Mouse (Mus musculus): ENCODE data around the gene Nosip.
"Not testable (repeated sequence)": the region's sequence is repeated elsewhere in the genome, so short reads cannot be mapped to it uniquely, and the experiment has no call there.

The Nosip gene

DNA sequence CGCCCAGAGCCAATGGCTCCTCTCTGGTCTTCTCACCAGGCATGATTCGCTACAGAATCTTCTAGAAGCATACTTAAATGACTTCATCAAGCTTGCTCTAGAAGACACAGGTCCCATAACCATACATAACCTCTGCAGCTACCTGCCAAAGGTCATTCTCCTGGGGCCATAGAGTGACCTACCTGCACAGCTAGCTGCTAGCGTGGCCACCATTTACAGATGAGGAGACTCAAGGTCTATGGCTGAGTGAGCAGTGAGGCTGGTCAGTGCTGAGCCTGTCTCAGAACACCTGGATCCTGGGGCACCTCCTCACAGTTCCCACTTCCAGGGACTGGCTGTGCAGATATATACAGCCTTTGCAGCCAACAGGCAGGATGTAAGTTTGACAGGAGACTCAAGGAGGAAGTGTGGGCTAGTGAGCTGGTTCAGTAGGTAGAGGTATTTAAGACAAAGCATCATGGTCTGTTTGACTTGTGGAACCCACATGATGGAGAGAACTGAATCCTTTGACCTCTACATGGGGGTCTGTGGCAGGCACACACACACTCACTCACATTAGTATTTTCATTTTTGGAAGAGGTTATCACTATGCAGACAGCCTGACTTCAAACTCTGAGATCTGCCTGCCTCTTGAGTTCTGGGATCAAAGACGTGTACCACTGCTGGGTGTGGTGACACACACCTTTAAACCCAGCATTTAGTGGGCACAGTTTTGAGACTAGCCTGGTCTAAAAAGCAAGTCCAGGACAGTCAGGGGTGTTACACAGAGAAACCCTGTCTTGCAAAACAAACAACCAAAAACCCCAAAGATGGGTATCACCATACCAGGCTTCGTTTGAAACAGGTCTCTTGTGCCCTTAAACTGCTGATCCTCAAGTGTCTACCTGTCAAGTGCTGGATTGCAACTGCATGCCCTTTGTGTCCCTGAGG lies 57.8 kb downstream of the Nosip start:
- peak; percentile 4 for DNase-seq

DNA sequence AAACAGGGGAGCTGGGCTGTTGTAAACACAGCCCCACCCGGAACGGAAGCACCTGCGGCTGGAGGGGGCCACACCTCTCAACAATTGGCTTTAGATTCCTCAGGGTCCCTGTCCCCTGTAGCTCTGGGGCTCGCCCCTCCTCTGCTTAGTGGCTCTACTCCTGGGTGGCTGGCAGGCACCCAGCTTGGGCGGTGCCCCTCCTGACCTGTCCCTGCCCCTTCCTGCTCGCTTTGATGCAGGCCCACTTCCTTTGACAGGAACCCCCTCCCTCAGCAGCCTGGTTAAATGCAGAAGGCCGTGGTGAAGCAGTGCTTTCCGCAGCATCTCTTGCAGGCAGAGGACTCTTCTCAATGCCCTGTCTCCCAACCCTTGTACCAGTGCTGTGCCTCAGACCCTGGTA lies 59.2 kb downstream of the Nosip start:
- no peak for DNase-seq

GRCm38 (mm10) chr7:45121966-45122365 lies 59.7 kb downstream of the Nosip start:
- DNase-seq = no peak

DNA sequence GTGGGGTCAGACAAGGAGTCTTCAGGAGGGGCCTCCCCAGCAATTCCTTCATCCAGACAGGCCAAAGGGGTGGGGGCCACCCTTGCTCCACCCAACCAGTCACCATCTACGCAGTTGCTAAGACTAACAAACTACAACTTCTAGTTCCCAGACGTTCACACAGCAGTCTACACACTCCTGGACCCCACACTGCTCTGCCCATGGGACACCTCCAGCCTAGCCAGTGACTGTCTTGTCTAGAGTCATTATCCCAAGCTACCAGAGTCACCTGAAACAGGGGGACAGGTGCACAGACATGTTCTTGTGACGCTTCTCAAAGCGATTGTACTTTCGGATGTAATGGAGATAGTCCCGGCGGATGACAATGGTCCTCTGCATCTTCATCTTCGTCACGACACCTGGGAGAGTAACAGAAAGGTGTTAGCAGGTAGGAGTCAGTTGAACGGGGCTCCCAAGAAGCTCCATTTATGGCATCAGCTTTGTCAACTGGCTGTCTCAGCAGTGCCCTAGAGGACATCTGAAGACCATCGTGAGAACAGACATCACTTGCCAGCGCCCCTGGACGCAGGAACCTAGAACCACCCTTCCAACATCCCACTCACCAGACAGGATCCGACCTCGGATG lies 60.4 kb downstream of the Nosip start:
- no peak for DNase-seq

GRCm38 (mm10) chr7:45123186-45123570 lies 60.9 kb downstream of the Nosip start:
- DNase-seq = no peak

DNA sequence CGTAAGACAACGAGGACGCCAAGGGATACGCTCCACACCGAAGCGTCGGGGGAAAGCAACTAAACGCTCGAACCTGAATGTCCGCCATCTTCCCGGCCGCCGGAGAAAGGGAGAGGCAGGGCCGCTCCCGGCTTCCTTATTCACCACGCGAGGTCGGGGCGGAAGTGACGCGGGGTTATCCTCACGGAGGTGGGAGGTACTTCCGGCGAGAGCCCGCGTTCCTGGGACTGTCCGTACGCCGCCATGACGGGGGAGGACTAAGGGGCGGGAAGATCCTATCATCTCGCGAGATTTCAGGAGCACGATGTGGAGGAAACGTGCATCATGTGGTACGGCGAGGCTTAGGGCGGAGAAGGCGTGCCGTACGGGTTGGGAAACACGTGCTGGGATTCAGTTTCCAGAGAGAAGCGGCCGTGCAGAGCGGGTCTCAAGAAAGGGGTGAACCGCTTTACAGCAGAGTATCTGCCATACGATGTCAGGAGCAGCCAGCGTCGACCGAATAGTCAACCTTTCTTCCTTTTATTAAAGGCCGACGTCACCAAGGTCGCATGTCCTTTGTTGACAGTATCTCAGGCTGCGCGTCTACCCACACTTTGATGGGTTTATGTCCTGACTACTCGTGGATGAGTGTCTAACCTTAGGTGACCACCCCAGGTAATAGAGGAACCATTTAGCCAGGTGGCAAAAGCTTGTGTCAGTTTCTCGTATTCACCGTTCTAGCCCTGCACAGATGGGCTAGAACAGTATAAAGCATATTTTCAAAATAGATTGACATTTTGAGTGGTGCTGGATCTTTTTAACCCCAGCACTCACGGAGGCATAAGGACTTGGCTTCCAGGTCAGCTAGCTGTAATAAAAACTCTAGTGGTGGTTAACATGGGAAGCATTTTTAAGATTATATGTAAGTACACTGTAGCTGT lies 62.3 kb downstream of the Nosip start, which contains the start of gene Rps11:
TSS of gene Rps11 (minus strand) at position 216 of the 920 bp plus-strand sequence.
- peak; percentile 99 for DNase-seq

DNA sequence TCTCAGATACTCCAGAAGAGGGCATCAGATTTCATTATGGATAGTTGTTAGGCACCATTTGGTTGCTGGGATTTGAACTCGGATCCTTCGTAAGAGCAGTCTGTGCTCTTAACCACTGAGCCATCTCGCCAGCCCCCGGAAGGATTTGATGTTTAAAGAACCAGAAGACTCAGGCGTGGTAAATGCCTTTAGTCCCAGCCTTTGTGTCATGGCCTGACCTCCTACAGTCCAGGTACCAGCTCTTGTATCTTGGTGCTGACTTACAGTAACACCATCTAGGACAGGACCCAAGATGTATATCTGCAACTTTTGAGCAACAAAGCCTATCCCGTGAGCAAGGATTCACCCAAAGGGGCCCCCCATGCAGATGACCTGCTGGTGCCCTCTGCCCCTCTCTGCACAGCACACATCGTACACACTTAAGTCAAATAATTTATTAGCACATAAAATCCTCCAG lies 62.9 kb downstream of the Nosip start:
- no peak for DNase-seq

DNA sequence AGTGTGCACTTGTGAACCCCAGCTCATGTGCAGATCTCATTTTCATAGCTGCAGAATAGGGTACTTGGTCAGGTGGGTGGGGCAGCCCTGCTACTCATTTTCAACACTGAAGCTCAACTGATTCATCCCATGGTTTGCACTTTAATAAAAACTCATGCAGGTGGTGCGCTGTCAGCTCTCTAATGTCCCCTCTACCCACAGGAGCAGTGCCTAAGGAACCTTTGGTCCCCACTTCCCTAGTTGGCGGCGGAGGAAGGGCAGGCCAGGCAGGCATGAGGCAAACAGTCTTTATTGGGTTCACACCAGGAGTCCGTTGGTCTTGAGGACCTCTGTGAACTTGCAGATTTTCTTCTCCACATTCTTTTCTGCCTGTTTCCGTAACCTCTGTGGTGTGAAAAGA lies 63.4 kb downstream of the Nosip start:
- DNase-seq = not testable (repeated sequence)

DNA sequence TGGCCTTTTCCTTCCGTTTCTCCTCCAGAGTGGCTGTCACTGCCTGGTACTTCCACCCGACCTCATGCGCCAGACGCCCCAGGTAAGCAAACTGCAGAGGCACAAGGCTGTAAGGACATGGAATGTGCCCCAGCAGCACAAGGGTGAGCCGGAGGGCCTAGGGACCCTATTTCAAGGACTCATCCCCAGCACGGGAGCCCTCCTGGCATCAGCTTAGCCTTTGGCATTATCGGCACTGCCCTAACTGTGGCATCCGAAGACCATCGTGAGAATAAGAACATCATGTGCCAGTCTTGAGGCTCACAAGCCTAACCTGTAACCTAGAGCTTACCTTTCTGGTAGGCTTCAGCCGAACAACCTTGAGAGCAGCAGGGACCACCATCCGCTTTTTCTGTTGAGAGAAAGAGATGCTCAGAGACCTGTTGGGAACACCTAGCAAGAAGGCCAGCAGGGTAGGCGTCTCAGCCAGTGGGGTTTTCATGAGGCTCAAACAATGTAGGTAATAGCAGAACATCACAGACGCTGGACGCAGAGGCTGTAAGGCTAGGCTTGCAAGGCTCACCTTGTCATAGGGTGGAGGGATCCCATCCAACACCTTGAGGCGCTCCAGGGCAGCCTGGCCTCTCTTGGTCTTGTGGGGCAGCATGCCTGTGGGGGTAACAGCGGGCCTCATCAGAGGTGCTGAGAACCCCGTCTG lies 64.1 kb downstream of the Nosip start:
- DNase-seq = no peak

DNA sequence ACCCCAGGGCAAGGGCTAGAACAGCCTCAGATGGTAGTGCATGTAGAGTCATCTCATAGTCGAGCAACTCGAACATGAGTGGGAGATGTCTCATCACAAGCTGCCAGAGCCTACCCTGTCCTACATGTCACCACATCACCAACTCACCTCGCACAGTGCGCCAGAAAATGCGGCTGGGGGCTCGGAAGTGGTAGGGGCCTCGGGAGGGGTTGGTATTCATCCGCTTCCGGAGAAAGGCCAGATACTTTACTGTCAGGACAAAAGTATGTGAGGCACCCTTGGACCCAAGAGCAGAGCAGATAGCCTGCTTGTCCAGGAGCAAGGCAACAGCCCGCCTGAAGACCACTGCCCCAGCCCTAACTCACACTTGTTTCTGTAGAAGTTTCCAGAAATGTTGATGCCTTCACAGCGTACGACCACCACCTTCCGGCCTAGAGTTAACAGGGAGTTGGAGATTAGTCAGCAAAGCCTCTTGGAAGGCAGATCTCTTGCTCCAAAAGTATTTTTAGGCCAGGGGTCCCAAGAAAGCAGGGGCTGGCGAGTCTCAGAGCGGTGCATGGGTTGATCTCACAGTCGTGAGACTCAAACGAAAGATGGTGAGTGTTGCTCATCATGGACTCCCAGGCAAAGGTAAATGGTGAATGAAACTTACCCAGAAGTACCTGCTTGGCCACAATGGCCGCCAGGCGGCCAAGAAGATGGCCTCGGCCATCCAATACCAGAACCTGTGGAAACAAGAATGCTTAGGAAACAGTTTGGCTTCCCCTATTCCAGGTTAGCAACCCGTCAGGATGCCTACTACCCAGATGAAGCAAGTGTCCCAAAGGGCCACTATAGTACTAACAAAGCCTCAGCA lies 64.8 kb downstream of the Nosip start:
- DNase-seq = no peak
